Mouse (Mus musculus): ENCODE measurements around the gene Clip2.

GRCm38 (mm10) chr5:134456503-134456962 lies 95.7 kb downstream of the Clip2 start, which contains the start of gene Gtf2ird1:
- TF ChIP-seq CTCF (IDR thresholded peaks at IDR 0.05; ENCODE audit: extremely low read depth, insufficient read depth, insufficient read length, insufficient replicate concordance) (no peak), POLR2A (IDR thresholded peaks at IDR 0.05; ENCODE audit: low read depth, low read length) (no peak)
